Mouse (Mus musculus): ENCODE measurements around the gene Tmem248. TPM values are rescaled to one million over a fixed set of nuclear protein-coding genes. Genes with fewer than 3 reads are reported as not detected.

The Tmem248 gene
- polyA plus RNA-seq, 1 experiment, result 30.9 TPM

GRCm38 (mm10) chr5:130256678-130257271, 39.9 kb downstream of the Tmem248 start:
- Histone ChIP-seq H3K27ac (ENCODE audit: insufficient read depth, low read depth, low read length) (peak overlapping the region; percentile 71; the same call in 1 of the 2 replicates), H3K4me1 (ENCODE audit: control insufficient read depth, insufficient read depth, low read length) (peaks cover 5% of the 10 kb centered on the region; the same call in 1 of the 2 replicates), H3K27me3 (replicated peaks; ENCODE audit: control insufficient read depth, insufficient read depth, low read length) (no peaks in the 10 kb centered on the region), H3K36me3 (ENCODE audit: control insufficient read depth, insufficient read depth, low read length) (peaks cover 3% of the 10 kb centered on the region; the same call in 1 of the 2 replicates), H3K4me3 (ENCODE audit: insufficient read depth, low read depth, low read length) (peak overlapping the region; percentile 85)
- under 1% methylated on average over 25 of the region's 25 CpGs for WGBS
- peak; percentile 99 for DNase-seq
- TF ChIP-seq CTCF (conservative IDR thresholded peaks at IDR 0.05; ENCODE audit: insufficient read depth, insufficient read length, low read depth, low read length) (no peak), POLR2A (IDR thresholded peaks at IDR 0.05; ENCODE audit: low read depth, low read length) (no peak)

GRCm38 (mm10) chr5:130257303-130257702, 40.4 kb downstream of the Tmem248 start:
- Histone ChIP-seq H3K4me3 (ENCODE audit: insufficient read depth, low read depth, low read length) (peak overlapping the region; percentile 85), H3K4me1 (ENCODE audit: control insufficient read depth, insufficient read depth, low read length) (peaks cover 5% of the 10 kb centered on the region; the same call in 1 of the 2 replicates), H3K36me3 (ENCODE audit: control insufficient read depth, insufficient read depth, low read length) (peaks cover 3% of the 10 kb centered on the region; the same call in 1 of the 2 replicates), H3K27me3 (replicated peaks; ENCODE audit: control insufficient read depth, insufficient read depth, low read length) (no peaks in the 10 kb centered on the region), H3K27ac (ENCODE audit: insufficient read depth, low read depth, low read length) (no peak overlapping the region)
- 3% methylated on average over 8 of the region's 8 CpGs for WGBS
- TF ChIP-seq CTCF (conservative IDR thresholded peaks at IDR 0.05; ENCODE audit: insufficient read depth, insufficient read length, low read depth, low read length) (no peak), POLR2A (IDR thresholded peaks at IDR 0.05; ENCODE audit: low read depth, low read length) (no peak)
- no peak for DNase-seq

GRCm38 (mm10) chr5:130263454-130263853, 46.6 kb downstream of the Tmem248 start:
- peak; percentile 17; the same call in 1 of the 2 replicates for TF ChIP-seq CTCF (conservative IDR thresholded peaks at IDR 0.05; ENCODE audit: insufficient read depth, insufficient read length, low read depth, low read length)
- no peak for TF ChIP-seq POLR2A (IDR thresholded peaks at IDR 0.05; ENCODE audit: low read depth, low read length)
- DNase-seq, result no peak
- H3K27me3 ChIP-seq (replicated peaks; ENCODE audit: control insufficient read depth, insufficient read depth, low read length), result no peaks in the 10 kb centered on the region
- no peak overlapping the region for H3K27ac ChIP-seq (ENCODE audit: insufficient read depth, low read depth, low read length)
- WGBS, result 74% methylated on average over 11 of the region's 11 CpGs
- no peaks in the 10 kb centered on the region; the same call in 1 of the 2 replicates for H3K36me3 ChIP-seq (ENCODE audit: control insufficient read depth, insufficient read depth, low read length)
- H3K4me1 ChIP-seq (ENCODE audit: control insufficient read depth, insufficient read depth, low read length), result peaks cover 4% of the 10 kb centered on the region; the same call in 1 of the 2 replicates
- H3K4me3 ChIP-seq (ENCODE audit: insufficient read depth, low read depth, low read length), result no peak overlapping the region

- Histone ChIP-seq H3K36me3 (ENCODE audit: control insufficient read depth, insufficient read depth, low read length) (no peaks in the 10 kb centered on the region; the same call in 1 of the 2 replicates), H3K4me3 (ENCODE audit: insufficient read depth, low read depth, low read length) (no peak overlapping the region), H3K27me3 (replicated peaks; ENCODE audit: control insufficient read depth, insufficient read depth, low read length) (no peaks in the 10 kb centered on the region), H3K4me1 (ENCODE audit: control insufficient read depth, insufficient read depth, low read length) (peaks cover 4% of the 10 kb centered on the region; the same call in 1 of the 2 replicates), H3K27ac (ENCODE audit: insufficient read depth, low read depth, low read length) (no peak overlapping the region)
- DNase-seq, result no peak
- TF ChIP-seq CTCF (conservative IDR thresholded peaks at IDR 0.05; ENCODE audit: insufficient read depth, insufficient read length, low read depth, low read length) (no peak), POLR2A (IDR thresholded peaks at IDR 0.05; ENCODE audit: low read depth, low read length) (no peak)
- WGBS, result 64% methylated on average over 6 of the region's 6 CpGs
Observed at GRCm38 (mm10) chr5:130264433-130265005, 47.6 kb downstream of the Tmem248 start.

- no peak for TF ChIP-seq POLR2A (IDR thresholded peaks at IDR 0.05; ENCODE audit: low read depth, low read length)
- peak; percentile 35 for TF ChIP-seq CTCF (conservative IDR thresholded peaks at IDR 0.05; ENCODE audit: insufficient read depth, insufficient read length, low read depth, low read length)
- DNase-seq, result no peak
- Histone ChIP-seq H3K27ac (ENCODE audit: insufficient read depth, low read depth, low read length) (no peak overlapping the region), H3K27me3 (replicated peaks; ENCODE audit: control insufficient read depth, insufficient read depth, low read length) (no peaks in the 10 kb centered on the region), H3K4me3 (ENCODE audit: insufficient read depth, low read depth, low read length) (no peak overlapping the region), H3K4me1 (ENCODE audit: control insufficient read depth, insufficient read depth, low read length) (peaks cover 4% of the 10 kb centered on the region; the same call in 1 of the 2 replicates), H3K36me3 (ENCODE audit: control insufficient read depth, insufficient read depth, low read length) (no peaks in the 10 kb centered on the region; the same call in 1 of the 2 replicates)
- 86% methylated on average over 7 of the region's 7 CpGs for WGBS
Observed at GRCm38 (mm10) chr5:130266651-130267050, 49.8 kb downstream of the Tmem248 start.

- no peaks in the 10 kb centered on the region; the same call in 1 of the 2 replicates for H3K36me3 ChIP-seq (ENCODE audit: control insufficient read depth, insufficient read depth, low read length)
- DNase-seq, result peak; percentile 36
- 82% methylated on average over 1 of the region's 1 CpGs for WGBS
- peaks cover 4% of the 10 kb centered on the region; the same call in 1 of the 2 replicates for H3K4me1 ChIP-seq (ENCODE audit: control insufficient read depth, insufficient read depth, low read length)
- TF ChIP-seq CTCF (conservative IDR thresholded peaks at IDR 0.05; ENCODE audit: insufficient read depth, insufficient read length, low read depth, low read length) (peak; percentile 61), POLR2A (IDR thresholded peaks at IDR 0.05; ENCODE audit: low read depth, low read length) (no peak)
- H3K27ac ChIP-seq (ENCODE audit: insufficient read depth, low read depth, low read length), result no peak overlapping the region
- H3K27me3 ChIP-seq (replicated peaks; ENCODE audit: control insufficient read depth, insufficient read depth, low read length), result no peaks in the 10 kb centered on the region
- H3K4me3 ChIP-seq (ENCODE audit: insufficient read depth, low read depth, low read length), result no peak overlapping the region
Observed at GRCm38 (mm10) chr5:130267316-130267715, 50.4 kb downstream of the Tmem248 start.

GRCm38 (mm10) chr5:130268976-130269375, 52.1 kb downstream of the Tmem248 start:
- DNase-seq, result no peak
- Histone ChIP-seq H3K36me3 (ENCODE audit: control insufficient read depth, insufficient read depth, low read length) (no peaks in the 10 kb centered on the region; the same call in 1 of the 2 replicates), H3K4me1 (ENCODE audit: control insufficient read depth, insufficient read depth, low read length) (peaks cover 4% of the 10 kb centered on the region; the same call in 1 of the 2 replicates), H3K27ac (ENCODE audit: insufficient read depth, low read depth, low read length) (no peak overlapping the region), H3K27me3 (replicated peaks; ENCODE audit: control insufficient read depth, insufficient read depth, low read length) (no peaks in the 10 kb centered on the region), H3K4me3 (ENCODE audit: insufficient read depth, low read depth, low read length) (no peak overlapping the region)
- TF ChIP-seq CTCF (conservative IDR thresholded peaks at IDR 0.05; ENCODE audit: insufficient read depth, insufficient read length, low read depth, low read length) (no peak), POLR2A (IDR thresholded peaks at IDR 0.05; ENCODE audit: low read depth, low read length) (no peak)
- WGBS, result 81% methylated on average over 11 of the region's 11 CpGs
